Mouse (Mus musculus): ENCODE measurements at regions not wholly inside any gene's neighbourhood (a gene's known extent, or its start where the extent isn't known, plus 50 kb on each side); places are given as distances from the start of the nearest gene placed in this dataset.

GRCm38 (mm10) chr8:76618721-76619120 is 280.5 kb upstream of the Nr3c2 start:
- Histone ChIP-seq H3K27ac (ENCODE audit: low read depth, low read length) (no peak overlapping the region), H3K36me3 (ENCODE audit: control insufficient read depth, insufficient read depth, low read length) (no peaks in the 10 kb centered on the region), H3K4me2 (ENCODE audit: low read length) (no peak overlapping the region), H3K9me3 (ENCODE audit: control insufficient read depth, low read length) (no peaks in the 10 kb centered on the region), H3K4me1 (ENCODE audit: control insufficient read depth, insufficient read depth, low read depth, low read length) (no peaks in the 10 kb centered on the region), H3K27me3 (replicated peaks; ENCODE audit: control insufficient read depth, insufficient read depth, low read length) (no peaks in the 10 kb centered on the region), H3K4me3 (ENCODE audit: low read length) (no peak overlapping the region), H3K9ac (ENCODE audit: low read depth, low read length) (no peak overlapping the region)
- WGBS: 100% methylated on average over 2 of the region's 2 CpGs
- no peak for ATAC-seq

- Histone ChIP-seq H3K4me1 (ENCODE audit: control insufficient read depth, insufficient read depth, low read depth, low read length) (no peaks in the 10 kb centered on the region), H3K9me3 (ENCODE audit: control insufficient read depth, low read length) (no peaks in the 10 kb centered on the region), H3K27me3 (replicated peaks; ENCODE audit: control insufficient read depth, insufficient read depth, low read length) (no peaks in the 10 kb centered on the region), H3K4me3 (ENCODE audit: low read length) (no peak overlapping the region), H3K36me3 (ENCODE audit: control insufficient read depth, insufficient read depth, low read length) (no peaks in the 10 kb centered on the region), H3K9ac (ENCODE audit: low read depth, low read length) (no peak overlapping the region), H3K27ac (ENCODE audit: low read depth, low read length) (no peak overlapping the region), H3K4me2 (ENCODE audit: low read length) (no peak overlapping the region)
- ATAC-seq: peak; percentile 58; the same call in 1 of the 2 replicates
- WGBS: 33% methylated on average over 3 of the region's 3 CpGs
Observed at GRCm38 (mm10) chr8:76620853-76621252, 278.4 kb upstream of the Nr3c2 start.

GRCm38 (mm10) chr8:76633086-76633485 is 266.2 kb upstream of the Nr3c2 start:
- H3K27ac ChIP-seq (ENCODE audit: low read depth, low read length): no peak overlapping the region
- ATAC-seq: no peak
- H3K4me2 ChIP-seq (ENCODE audit: low read length): no peak overlapping the region
- H3K27me3 ChIP-seq (replicated peaks; ENCODE audit: control insufficient read depth, insufficient read depth, low read length): no peaks in the 10 kb centered on the region
- 88% methylated on average over 1 of the region's 1 CpGs for WGBS
- H3K4me3 ChIP-seq (ENCODE audit: low read length): no peak overlapping the region
- H3K4me1 ChIP-seq (ENCODE audit: control insufficient read depth, insufficient read depth, low read depth, low read length): no peaks in the 10 kb centered on the region
- no peaks in the 10 kb centered on the region for H3K9me3 ChIP-seq (ENCODE audit: control insufficient read depth, low read length)
- no peaks in the 10 kb centered on the region for H3K36me3 ChIP-seq (ENCODE audit: control insufficient read depth, insufficient read depth, low read length)
- no peak overlapping the region for H3K9ac ChIP-seq (ENCODE audit: low read depth, low read length)

Measured in hindbrain, embryonic 16.5 days (tissue).